In the genomic region with DNA sequence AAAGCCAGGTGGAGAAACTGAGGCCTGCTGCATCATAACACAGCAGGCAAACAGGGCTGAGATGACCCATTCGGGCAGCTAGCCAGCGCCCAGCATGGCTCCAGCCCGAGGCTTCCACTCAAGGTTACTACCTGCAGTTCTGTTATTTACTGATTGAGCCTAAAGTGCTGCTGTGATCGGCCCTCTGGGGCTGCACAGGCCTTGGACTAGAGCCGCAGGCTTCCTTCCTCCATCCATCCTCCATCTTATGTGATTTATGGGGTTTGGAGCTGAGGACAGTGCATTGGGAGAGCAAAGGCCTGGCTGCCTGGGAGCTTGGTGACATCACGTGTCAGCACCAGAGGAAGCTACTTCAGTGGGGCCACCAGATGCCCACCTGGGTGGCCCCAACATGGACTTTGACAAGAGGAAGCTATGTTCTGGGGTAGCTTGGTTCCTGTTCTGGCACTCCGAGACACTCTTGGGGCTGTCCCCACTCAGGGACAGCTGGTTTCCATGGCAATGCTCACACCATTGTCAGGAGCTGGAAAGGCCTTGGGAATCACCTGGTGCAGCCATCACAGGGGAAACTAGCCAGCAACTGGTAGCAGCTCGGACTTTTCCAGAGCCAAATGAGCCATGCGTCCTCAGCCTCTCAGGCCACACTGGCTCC, we compare ENCODE assay signal across 8 mouse cellular contexts. TPM values are rescaled to one million over a fixed set of nuclear protein-coding genes. Genes with fewer than 3 reads are reported as not detected.
DNase-seq lines count a peak whose midpoint lies in the region; ATAC-seq lines count a peak whose summit lies in the region.

No protein-coding gene starts in this region.

- H3K4me2 ChIP-seq in hindbrain, embryonic 12.5 days (replicated peaks) = no peak overlapping the region
- H3K4me2 ChIP-seq in hindbrain, embryonic 14.5 days (replicated peaks) = no peak overlapping the region
- H3K4me2 ChIP-seq in forebrain, embryonic 11.5 days (ENCODE audit: low read depth, low read length, severe bottlenecking) = no peak overlapping the region

- WGBS in hindbrain, embryonic 12.5 days = 55% methylated on average over 9 of the region's 9 CpGs
- WGBS in hindbrain, embryonic 14.5 days = 54% methylated on average over 9 of the region's 9 CpGs
- WGBS in limb, embryonic 10.5 days = 56% methylated on average over 9 of the region's 9 CpGs
- WGBS in forebrain, embryonic 11.5 days = 70% methylated on average over 9 of the region's 9 CpGs

- 0 out of 2 replicates have a peak overlapping the region, but pooled peaks have one; percentile 41 for H3K27ac ChIP-seq in hindbrain, embryonic 12.5 days
- no peak overlapping the region for H3K27ac ChIP-seq in hindbrain, embryonic 14.5 days
- peak overlapping the region; percentile 75 for H3K27ac ChIP-seq in limb, embryonic 10.5 days
- H3K27ac ChIP-seq in forebrain, embryonic 11.5 days (ENCODE audit: low read depth, low read length) = no peak overlapping the region

- peaks cover 51% of the 10 kb centered on the region for H3K4me1 ChIP-seq in hindbrain, embryonic 12.5 days
- peaks cover 13% of the 10 kb centered on the region for H3K4me1 ChIP-seq in hindbrain, embryonic 14.5 days (replicated peaks; ENCODE audit: control insufficient read depth, insufficient read depth, low read length)
- H3K4me1 ChIP-seq in limb, embryonic 10.5 days = peaks cover 82% of the 10 kb centered on the region
- peaks cover 14% of the 10 kb centered on the region for H3K4me1 ChIP-seq in forebrain, embryonic 11.5 days (replicated peaks; ENCODE audit: control insufficient read depth, insufficient read depth, low read length)

- H3K4me3 ChIP-seq in hindbrain, embryonic 12.5 days = no peak overlapping the region
- H3K4me3 ChIP-seq in hindbrain, embryonic 14.5 days (replicated peaks; ENCODE audit: low read length) = no peak overlapping the region
- H3K4me3 ChIP-seq in limb, embryonic 10.5 days = peak overlapping the region; percentile 21; the same call in 1 of the 2 replicates
- H3K4me3 ChIP-seq in forebrain, embryonic 11.5 days (ENCODE audit: low read depth, low read length) = no peak overlapping the region

- no peak for ATAC-seq in hindbrain, embryonic 12.5 days (ENCODE audit: low FRiP score)
- no peak for ATAC-seq in hindbrain, embryonic 14.5 days (ENCODE audit: low FRiP score)
- no peak for ATAC-seq in forebrain, embryonic 11.5 days (replicated peaks; ENCODE audit: low FRiP score)

- no peaks in the 10 kb centered on the region for H3K36me3 ChIP-seq in hindbrain, embryonic 12.5 days
- H3K36me3 ChIP-seq in hindbrain, embryonic 14.5 days (replicated peaks; ENCODE audit: control insufficient read depth, insufficient read depth) = no peaks in the 10 kb centered on the region
- H3K36me3 ChIP-seq in limb, embryonic 10.5 days = no peaks in the 10 kb centered on the region
- no peaks in the 10 kb centered on the region for H3K36me3 ChIP-seq in forebrain, embryonic 11.5 days (ENCODE audit: control insufficient read depth, insufficient read depth, low read length)

- no peaks in the 10 kb centered on the region for H3K9me3 ChIP-seq in hindbrain, embryonic 12.5 days (replicated peaks)
- no peaks in the 10 kb centered on the region for H3K9me3 ChIP-seq in hindbrain, embryonic 14.5 days (ENCODE audit: control insufficient read depth, low read length)
- H3K9me3 ChIP-seq in limb, embryonic 10.5 days (replicated peaks) = no peaks in the 10 kb centered on the region
- H3K9me3 ChIP-seq in forebrain, embryonic 11.5 days (ENCODE audit: control insufficient read depth, low read length) = no peaks in the 10 kb centered on the region

- 0 out of 2 replicates have a peak overlapping the region, but pooled peaks have one; percentile 25 for H3K9ac ChIP-seq in hindbrain, embryonic 12.5 days
- no peak overlapping the region for H3K9ac ChIP-seq in hindbrain, embryonic 14.5 days
- H3K9ac ChIP-seq in forebrain, embryonic 11.5 days (ENCODE audit: low read length) = no peak overlapping the region

- no peak for DNase-seq in hindbrain, embryonic 14.5 days (ENCODE audit: low spot score)
- DNase-seq in adrenal gland, adult 2 months = peak; percentile 86
- peak; percentile 48 to 49 for DNase-seq in cerebellum, postnatal 10 days
- DNase-seq in limb, embryonic 10.5 days (ENCODE audit: low spot score) = no peak
- no peak for DNase-seq in embryo, embryonic 11 days
- DNase-seq in thymus, postnatal 14 days = no peak
- no peak for DNase-seq in forebrain, embryonic 11.5 days (ENCODE audit: low spot score)

- peaks cover 30% of the 10 kb centered on the region for H3K27me3 ChIP-seq in hindbrain, embryonic 12.5 days
- peaks cover 8% of the 10 kb centered on the region for H3K27me3 ChIP-seq in hindbrain, embryonic 14.5 days (ENCODE audit: control insufficient read depth, insufficient read depth, low read length)
- H3K27me3 ChIP-seq in limb, embryonic 10.5 days (ENCODE audit: low read depth, poor library complexity, severe bottlenecking) = peaks cover 30% of the 10 kb centered on the region
- peaks cover 6% of the 10 kb centered on the region for H3K27me3 ChIP-seq in forebrain, embryonic 11.5 days (ENCODE audit: control insufficient read depth, insufficient read depth, low read length)

RNA-seq across cellular contexts. Expression of gene Plxnd1, which starts 7.6 kb away (rescaled TPM):
- polyA plus RNA-seq in hindbrain, embryonic 12.5 days (2016; fragmentation: Nextera tagmentation; extraction: Ambion mirVana) = 21.9 and 24.5 TPM in 2 replicates
- 11.6 and 14.7 TPM in 2 replicates for polyA plus RNA-seq in hindbrain, embryonic 14.5 days (2014; fragmentation: Nextera tagmentation; extraction: Ambion mirVana)
- 100 to 1,000 TPM; 168 to 181 TPM for total RNA-seq in adrenal gland, adult 2 months (2021)
- 279 and 288 TPM in 2 replicates for polyA plus RNA-seq in adrenal gland, adult 2 months (2012; rRNA removed)
- 27.9 and 30.9 TPM in 2 replicates for polyA plus RNA-seq in limb, embryonic 10.5 days (2016; fragmentation: Nextera tagmentation; extraction: Ambion mirVana)
- 23.9 and 25.5 TPM in 2 replicates for polyA plus RNA-seq in forebrain, embryonic 11.5 days (2014; fragmentation: Nextera tagmentation; extraction: Ambion mirVana)

RNA-seq across cellular contexts. Expression of gene H1foo, which starts 42.5 kb away (rescaled TPM):
- not detected in 2 replicates for polyA plus RNA-seq in hindbrain, embryonic 12.5 days (2016; fragmentation: Nextera tagmentation; extraction: Ambion mirVana)
- not detected in 2 replicates for polyA plus RNA-seq in hindbrain, embryonic 14.5 days (2014; fragmentation: Nextera tagmentation; extraction: Ambion mirVana)
- total RNA-seq in adrenal gland, adult 2 months (2021) = not detected
- polyA plus RNA-seq in adrenal gland, adult 2 months (2012; rRNA removed) = not detected in 2 replicates
- polyA plus RNA-seq in limb, embryonic 10.5 days (2016; fragmentation: Nextera tagmentation; extraction: Ambion mirVana) = not detected in 2 replicates
- not detected in 2 replicates for polyA plus RNA-seq in forebrain, embryonic 11.5 days (2014; fragmentation: Nextera tagmentation; extraction: Ambion mirVana)

RNA-seq across cellular contexts. Expression of gene Rho, which starts 55.7 kb away (rescaled TPM):
- 0.16 and 0.19 TPM in 2 replicates for polyA plus RNA-seq in hindbrain, embryonic 12.5 days (2016; fragmentation: Nextera tagmentation; extraction: Ambion mirVana)
- polyA plus RNA-seq in hindbrain, embryonic 14.5 days (2014; fragmentation: Nextera tagmentation; extraction: Ambion mirVana) = 0.08 and 0.53 TPM in 2 replicates
- under 1 TPM; 0.52 to 0.95 TPM for total RNA-seq in adrenal gland, adult 2 months (2021)
- 2.2 and 3.4 TPM in 2 replicates for polyA plus RNA-seq in adrenal gland, adult 2 months (2012; rRNA removed)
- 0.24 and 0.31 TPM in 2 replicates for polyA plus RNA-seq in limb, embryonic 10.5 days (2016; fragmentation: Nextera tagmentation; extraction: Ambion mirVana)
- polyA plus RNA-seq in forebrain, embryonic 11.5 days (2014; fragmentation: Nextera tagmentation; extraction: Ambion mirVana) = 0.09 TPM in 2 replicates

Comparison
In these comparisons a context has a peak if more than half of its experiments do, and no peak if none do; other contexts are left out.
1. H3K27ac ChIP-seq: peak in hindbrain, embryonic 12.5 days (single experiment) and limb, embryonic 10.5 days (single experiment); none in hindbrain, embryonic 14.5 days (single experiment) and forebrain, embryonic 11.5 days (single experiment).
2. DNase-seq: peak in adrenal gland, adult 2 months (single experiment) and cerebellum, postnatal 10 days (2 of 2); none in hindbrain, embryonic 14.5 days (single experiment), limb, embryonic 10.5 days (single experiment), embryo, embryonic 11 days (single experiment), thymus, postnatal 14 days (single experiment) and forebrain, embryonic 11.5 days (single experiment).